Comparison of ENCODE assay signal across 8 mouse cellular contexts in genomic region chr3:22078529-22078928, GRCm38 (mm10). TPM values are rescaled to one million over a fixed set of nuclear protein-coding genes. Genes with fewer than 3 reads are reported as not detected.
DNase-seq lines count a peak whose midpoint lies in the region; ATAC-seq and TF ChIP-seq lines count a peak whose summit lies in the region.
"Had no signal": no experiment of that assay in that cellular context is flagged by ENCODE, and none has a peak within 500 bp of the region (broad histone marks: within the 10 kb centered on the region; RNA-seq: fewer than 3 reads in every experiment).

No protein-coding gene starts in this region.

- H3K4me3 ChIP-seq in lung, postnatal 0 days (ENCODE audit: low read depth, low read length), result peak overlapping the region; percentile 99; the same call in 1 of the 2 replicates
- H3K4me3 ChIP-seq in forebrain, embryonic 11.5 days (ENCODE audit: low read depth, low read length), result peak overlapping the region; percentile 90; the same call in 1 of the 2 replicates
- peak overlapping the region; percentile 88 for H3K4me3 ChIP-seq in limb, embryonic 14.5 days (replicated peaks; ENCODE audit: low read length)
- H3K4me3 ChIP-seq in stomach, embryonic 15.5 days (replicated peaks), result peak overlapping the region; percentile 91

- no peak for DNase-seq in lung, postnatal 0 days (ENCODE audit: low spot score)
- DNase-seq in lung, adult 18-20 months, result no peak
- DNase-seq in forebrain, embryonic 11.5 days (ENCODE audit: low spot score), result no peak
- DNase-seq in limb, embryonic 14.5 days (ENCODE audit: low spot score), result no peak
- DNase-seq in gastrocnemius, postnatal 25 days, result no peak
- DNase-seq in spleen, adult 12 weeks (ENCODE audit: low spot score), result no peak
- DNase-seq: adrenal gland, adult 8-10 months had no signal

- ATAC-seq in lung, postnatal 0 days, result no peak
- no peak for ATAC-seq in forebrain, embryonic 11.5 days (replicated peaks; ENCODE audit: low FRiP score)
- ATAC-seq in limb, embryonic 14.5 days (ENCODE audit: low FRiP score, low read depth), result no peak
- no peak for ATAC-seq in stomach, embryonic 15.5 days (ENCODE audit: insufficient read depth, low FRiP score, low read depth)

- peak overlapping the region; percentile 97; the same call in 1 of the 2 replicates for H3K27ac ChIP-seq in lung, postnatal 0 days (ENCODE audit: low read length)
- no peak overlapping the region for H3K27ac ChIP-seq in forebrain, embryonic 11.5 days (ENCODE audit: low read depth, low read length)
- no peak overlapping the region for H3K27ac ChIP-seq in limb, embryonic 14.5 days (replicated peaks; ENCODE audit: low read depth, low read length)
- H3K27ac ChIP-seq in stomach, embryonic 15.5 days, result no peak overlapping the region

- no peak for TF ChIP-seq CTCF in lung, postnatal 0 days (IDR thresholded peaks at IDR 0.05)

- no peaks in the 10 kb centered on the region for H3K9me3 ChIP-seq in lung, postnatal 0 days (ENCODE audit: low read length)
- H3K9me3 ChIP-seq in forebrain, embryonic 11.5 days (ENCODE audit: control insufficient read depth, low read length), result no peaks in the 10 kb centered on the region
- no peaks in the 10 kb centered on the region for H3K9me3 ChIP-seq in limb, embryonic 14.5 days (ENCODE audit: control insufficient read depth, low read length)
- no peaks in the 10 kb centered on the region for H3K9me3 ChIP-seq in stomach, embryonic 15.5 days

- H3K9ac ChIP-seq in lung, postnatal 0 days (replicated peaks; ENCODE audit: low read depth), result 0 out of 2 replicates have a peak overlapping the region, but pooled peaks have one; percentile 29
- H3K9ac ChIP-seq in forebrain, embryonic 11.5 days (ENCODE audit: low read length), result peak overlapping the region; percentile 91; the same call in 1 of the 2 replicates
- H3K9ac ChIP-seq in limb, embryonic 14.5 days (ENCODE audit: low read depth, low read length, severe bottlenecking), result peak overlapping the region; percentile 96; the same call in 1 of the 2 replicates
- H3K9ac ChIP-seq in stomach, embryonic 15.5 days, result no peak overlapping the region

- no peaks in the 10 kb centered on the region for H3K27me3 ChIP-seq in lung, postnatal 0 days (replicated peaks; ENCODE audit: insufficient read depth, low read length)
- H3K27me3 ChIP-seq in forebrain, embryonic 11.5 days (ENCODE audit: control insufficient read depth, insufficient read depth, low read length), result no peaks in the 10 kb centered on the region
- no peaks in the 10 kb centered on the region for H3K27me3 ChIP-seq in limb, embryonic 14.5 days (ENCODE audit: control insufficient read depth, insufficient read depth, low read length)
- no peaks in the 10 kb centered on the region for H3K27me3 ChIP-seq in stomach, embryonic 15.5 days (replicated peaks)

- peak overlapping the region; percentile 85 for H3K4me2 ChIP-seq in lung, postnatal 0 days (replicated peaks; ENCODE audit: low read depth, low read length)
- H3K4me2 ChIP-seq in forebrain, embryonic 11.5 days (ENCODE audit: low read depth, low read length, severe bottlenecking), result peak overlapping the region; percentile 60
- peak overlapping the region; percentile 61 for H3K4me2 ChIP-seq in limb, embryonic 14.5 days (replicated peaks; ENCODE audit: low read depth, low read length, severe bottlenecking)
- peak overlapping the region; percentile 57 for H3K4me2 ChIP-seq in stomach, embryonic 15.5 days

- TF ChIP-seq POLR2A in limb, embryonic 14.5 days (IDR thresholded peaks at IDR 0.05; ENCODE audit: borderline replicate concordance, extremely low read depth, insufficient read depth, insufficient read length), result no peak

- TF ChIP-seq EP300 in lung, postnatal 0 days (IDR thresholded peaks at IDR 0.05), result no peak

- peaks cover 10% of the 10 kb centered on the region; the same call in 1 of the 2 replicates for H3K4me1 ChIP-seq in lung, postnatal 0 days (ENCODE audit: insufficient read depth, low read depth, low read length)
- peaks cover 7% of the 10 kb centered on the region for H3K4me1 ChIP-seq in forebrain, embryonic 11.5 days (replicated peaks; ENCODE audit: control insufficient read depth, insufficient read depth, low read length)
- H3K4me1 ChIP-seq in limb, embryonic 14.5 days (ENCODE audit: control insufficient read depth, insufficient read depth, low read length), result peaks cover 28% of the 10 kb centered on the region
- H3K4me1 ChIP-seq in stomach, embryonic 15.5 days, result peaks cover 16% of the 10 kb centered on the region; the same call in 1 of the 2 replicates

- H3K36me3 ChIP-seq in lung, postnatal 0 days (ENCODE audit: insufficient read depth, low read length), result no peaks in the 10 kb centered on the region
- no peaks in the 10 kb centered on the region for H3K36me3 ChIP-seq in forebrain, embryonic 11.5 days (ENCODE audit: control insufficient read depth, insufficient read depth, low read length)
- H3K36me3 ChIP-seq in limb, embryonic 14.5 days (ENCODE audit: control insufficient read depth, insufficient read depth, low read length), result peaks cover 4% of the 10 kb centered on the region
- no peaks in the 10 kb centered on the region for H3K36me3 ChIP-seq in stomach, embryonic 15.5 days

- WGBS in lung, postnatal 0 days, result 29% methylated on average over 3 of the region's 3 CpGs
- 54% methylated on average over 3 of the region's 3 CpGs for WGBS in forebrain, embryonic 11.5 days
- 38% methylated on average over 3 of the region's 3 CpGs for WGBS in limb, embryonic 14.5 days
- 39% methylated on average over 3 of the region's 3 CpGs for WGBS in stomach, embryonic 15.5 days

RNA-seq across cellular contexts. Expression of gene Tbl1xr1, which starts 2.1 kb away (rescaled TPM):
- polyA plus RNA-seq in lung, postnatal 0 days (2015; fragmentation: Nextera tagmentation; extraction: Ambion mirVana), result 9.6 and 16.2 TPM in 2 replicates
- polyA plus RNA-seq in forebrain, embryonic 11.5 days (2014; fragmentation: Nextera tagmentation; extraction: Ambion mirVana), result 28.6 and 30.1 TPM in 2 replicates
- 27.8 and 29.5 TPM in 2 replicates for polyA plus RNA-seq in limb, embryonic 14.5 days (2012; rRNA removed)
- 26.6 and 27.0 TPM in 2 replicates for polyA plus RNA-seq in limb, embryonic 14.5 days (2014; fragmentation: Nextera tagmentation; extraction: Ambion mirVana)
- 18.9 and 20.9 TPM in 2 replicates for polyA plus RNA-seq in stomach, embryonic 15.5 days (2015; fragmentation: Nextera tagmentation; extraction: Ambion mirVana)
- total RNA-seq in gastrocnemius, postnatal 25 days (2021), result 10 to 100 TPM; 46.8 to 54.2 TPM
